Mouse (Mus musculus): ENCODE data around the gene Msi2. TPM values are rescaled to one million over a fixed set of nuclear protein-coding genes. Genes with fewer than 3 reads are reported as not detected.

Gene Msi2
- polyA plus RNA-seq, 1 experiment = 78.5 TPM

DNA sequence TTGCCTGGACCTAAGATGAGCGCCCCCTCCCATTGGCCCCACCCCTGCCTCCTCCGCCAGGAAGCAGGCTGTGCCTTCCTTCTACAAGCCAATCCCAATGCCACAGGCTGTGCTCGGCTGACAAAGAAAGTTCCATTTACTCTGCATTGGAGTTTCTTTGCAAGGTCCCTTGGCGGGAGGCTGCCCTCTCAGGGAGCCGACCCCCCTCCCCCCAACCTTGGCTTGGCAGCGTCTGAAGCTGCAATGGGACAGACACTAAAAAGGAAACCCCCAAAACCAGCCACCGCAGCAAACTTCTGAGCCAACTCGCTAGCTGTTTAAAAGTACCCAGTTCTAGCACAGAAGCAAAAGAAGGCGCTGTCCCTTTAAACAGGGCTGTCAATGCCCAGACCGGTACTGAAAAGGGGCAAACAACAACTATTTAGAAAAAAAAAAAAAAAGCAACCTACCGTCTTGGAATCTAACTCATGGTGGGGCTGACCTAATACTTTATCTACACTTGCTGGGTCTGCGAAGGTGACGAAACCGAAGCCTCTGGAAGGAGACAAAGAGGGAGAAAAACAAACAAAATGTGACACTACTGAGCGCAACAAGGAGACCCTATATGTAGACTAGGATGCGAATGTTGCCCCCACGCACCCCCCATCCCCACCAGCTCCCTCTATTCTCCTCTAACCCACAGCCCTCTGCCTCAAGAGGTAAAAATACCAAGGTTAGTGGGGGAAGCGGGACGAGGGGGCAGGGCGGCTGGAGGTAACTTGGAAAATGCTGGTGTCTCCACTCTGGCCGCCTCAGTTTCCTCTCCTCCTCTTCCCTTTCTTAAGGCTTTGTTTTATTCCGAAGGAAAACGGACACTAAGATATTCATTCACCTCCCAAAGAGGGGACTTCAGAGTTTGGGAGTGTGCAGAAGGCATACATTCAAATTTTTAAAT, 2.0 kb downstream of the Msi2 start:
- peaks cover 15% of the 10 kb centered on the region for H3K4me1 ChIP-seq (ENCODE audit: control insufficient read depth, insufficient read depth, low read length)
- TF ChIP-seq CTCF (IDR thresholded peaks at IDR 0.05; ENCODE audit: insufficient read depth, low read depth, low read length) = no peak
- WGBS = 7% methylated on average over 23 of the region's 23 CpGs
- peak overlapping the region; percentile 58 for H3K4me3 ChIP-seq (ENCODE audit: insufficient read depth, low read depth, low read length)
- peak overlapping the region; percentile 45; the same call in 1 of the 2 replicates for H3K27ac ChIP-seq (ENCODE audit: insufficient read depth, low read depth, low read length)

DNA sequence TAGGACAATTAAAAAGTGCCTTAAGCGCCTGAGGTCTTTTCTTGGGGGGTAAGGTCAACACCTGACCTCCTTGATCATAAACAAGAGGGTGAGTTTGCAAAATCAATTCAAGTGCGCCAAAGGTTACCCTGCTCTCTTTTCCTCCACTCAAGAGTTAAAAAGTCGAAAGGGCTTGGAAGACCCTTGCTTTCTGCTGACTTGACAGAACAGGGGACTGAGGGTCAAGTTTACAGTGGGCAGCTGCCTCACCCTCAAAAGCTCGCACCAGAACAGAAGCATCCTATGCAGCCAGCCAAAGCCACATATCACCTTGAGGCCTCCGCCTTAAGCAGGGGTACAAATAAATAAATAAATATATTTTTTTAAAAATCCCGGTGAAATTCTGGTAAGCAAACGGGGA, 3.0 kb downstream of the Msi2 start:
- H3K27ac ChIP-seq (ENCODE audit: insufficient read depth, low read depth, low read length) = 0 out of 2 replicates have a peak overlapping the region, but pooled peaks have one; percentile 20
- 61% methylated on average over 7 of the region's 7 CpGs for WGBS
- peak overlapping the region; percentile 35 for H3K4me3 ChIP-seq (ENCODE audit: insufficient read depth, low read depth, low read length)
- peaks cover 9% of the 10 kb centered on the region for H3K4me1 ChIP-seq (ENCODE audit: control insufficient read depth, insufficient read depth, low read length)
- no peak for TF ChIP-seq CTCF (IDR thresholded peaks at IDR 0.05; ENCODE audit: insufficient read depth, low read depth, low read length)
- no peak for TF ChIP-seq POLR2A (IDR thresholded peaks at IDR 0.05; ENCODE audit: insufficient read depth, low read depth, low read length)

- TF ChIP-seq POLR2A (IDR thresholded peaks at IDR 0.05; ENCODE audit: insufficient read depth, low read depth, low read length) = no peak
- TF ChIP-seq CTCF (IDR thresholded peaks at IDR 0.05; ENCODE audit: insufficient read depth, low read depth, low read length) = no peak
- WGBS = 63% methylated on average over 7 of the region's 7 CpGs
- no peak overlapping the region for H3K4me3 ChIP-seq (ENCODE audit: insufficient read depth, low read depth, low read length)
- peaks cover 9% of the 10 kb centered on the region for H3K4me1 ChIP-seq (ENCODE audit: control insufficient read depth, insufficient read depth, low read length)
- no peak overlapping the region for H3K27ac ChIP-seq (ENCODE audit: insufficient read depth, low read depth, low read length)
Measured at GRCm38 (mm10) chr11:88714127-88714526, 4.2 kb downstream of the Msi2 start.

GRCm38 (mm10) chr11:88713479-88713878, 4.8 kb downstream of the Msi2 start:
- H3K27ac ChIP-seq (ENCODE audit: insufficient read depth, low read depth, low read length) = no peak overlapping the region
- peaks cover 9% of the 10 kb centered on the region for H3K4me1 ChIP-seq (ENCODE audit: control insufficient read depth, insufficient read depth, low read length)
- WGBS = 46% methylated on average over 9 of the region's 9 CpGs
- H3K4me3 ChIP-seq (ENCODE audit: insufficient read depth, low read depth, low read length) = no peak overlapping the region
- TF ChIP-seq POLR2A (IDR thresholded peaks at IDR 0.05; ENCODE audit: insufficient read depth, low read depth, low read length) = no peak
- TF ChIP-seq CTCF (IDR thresholded peaks at IDR 0.05; ENCODE audit: insufficient read depth, low read depth, low read length) = no peak

DNA sequence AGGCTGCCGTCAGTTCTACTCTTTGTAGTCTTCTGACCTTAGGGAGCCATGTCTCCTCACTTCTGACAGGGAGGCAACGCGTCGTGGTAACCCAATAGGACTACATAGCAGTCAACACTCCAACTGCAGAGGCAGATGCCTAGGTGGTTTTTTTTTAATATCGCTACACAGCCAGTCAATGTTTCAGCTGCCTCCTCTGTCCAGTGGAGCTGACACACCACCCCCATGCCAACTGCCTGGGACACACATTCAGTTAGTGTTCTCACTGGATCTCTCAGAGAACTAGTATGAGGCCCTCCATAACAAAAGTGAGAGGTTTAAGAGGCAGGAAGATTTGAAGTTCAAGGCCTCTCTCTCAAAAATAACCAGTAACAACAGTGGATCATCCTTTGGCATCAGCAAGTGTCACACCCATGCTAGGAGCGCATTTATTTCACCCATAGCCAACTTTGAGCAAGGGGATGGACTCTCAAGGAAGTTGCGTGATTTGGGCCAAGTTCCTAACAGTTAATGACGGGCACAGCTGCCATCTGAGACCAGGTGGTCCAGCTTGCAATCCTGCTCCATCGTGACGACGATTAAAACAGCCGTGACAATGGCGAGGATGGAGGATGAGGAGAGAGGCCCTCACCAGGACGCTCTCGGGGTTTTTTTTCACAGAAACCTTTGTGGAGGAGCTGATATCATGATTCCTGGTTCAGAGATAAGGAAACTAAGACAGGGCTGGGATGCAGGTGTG, 8.3 kb downstream of the Msi2 start:
- no peak for TF ChIP-seq POLR2A (IDR thresholded peaks at IDR 0.05; ENCODE audit: insufficient read depth, low read depth, low read length)
- no peak for TF ChIP-seq CTCF (IDR thresholded peaks at IDR 0.05; ENCODE audit: insufficient read depth, low read depth, low read length)
- H3K27ac ChIP-seq (ENCODE audit: insufficient read depth, low read depth, low read length) = no peak overlapping the region

GRCm38 (mm10) chr11:88707228-88707775, 11.0 kb downstream of the Msi2 start:
- no peak overlapping the region for H3K27ac ChIP-seq (ENCODE audit: insufficient read depth, low read depth, low read length)
- no peak overlapping the region for H3K4me3 ChIP-seq (ENCODE audit: insufficient read depth, low read depth, low read length)
- H3K4me1 ChIP-seq (ENCODE audit: control insufficient read depth, insufficient read depth, low read length) = peaks cover 11% of the 10 kb centered on the region; the same call in 1 of the 2 replicates
- 68% methylated on average over 11 of the region's 11 CpGs for WGBS
- TF ChIP-seq CTCF (IDR thresholded peaks at IDR 0.05; ENCODE audit: insufficient read depth, low read depth, low read length) = no peak
- no peak for TF ChIP-seq POLR2A (IDR thresholded peaks at IDR 0.05; ENCODE audit: insufficient read depth, low read depth, low read length)

More for the DNA sequence above, 8.3 kb downstream of the Msi2 start:
- H3K4me1 ChIP-seq (ENCODE audit: control insufficient read depth, insufficient read depth, low read length) = peaks cover 4% of the 10 kb centered on the region; the same call in 1 of the 2 replicates
- no peak overlapping the region for H3K4me3 ChIP-seq (ENCODE audit: insufficient read depth, low read depth, low read length)
- WGBS = 80% methylated on average over 15 of the region's 15 CpGs

GRCm38 (mm10) chr11:88704688-88705087, 13.6 kb downstream of the Msi2 start:
- H3K4me1 ChIP-seq (ENCODE audit: control insufficient read depth, insufficient read depth, low read length) = peaks cover 11% of the 10 kb centered on the region; the same call in 1 of the 2 replicates
- no peak for TF ChIP-seq POLR2A (IDR thresholded peaks at IDR 0.05; ENCODE audit: insufficient read depth, low read depth, low read length)
- no peak for TF ChIP-seq CTCF (IDR thresholded peaks at IDR 0.05; ENCODE audit: insufficient read depth, low read depth, low read length)
- H3K27ac ChIP-seq (ENCODE audit: insufficient read depth, low read depth, low read length) = no peak overlapping the region
- no peak overlapping the region for H3K4me3 ChIP-seq (ENCODE audit: insufficient read depth, low read depth, low read length)
- 87% methylated on average over 10 of the region's 10 CpGs for WGBS

GRCm38 (mm10) chr11:88703220-88703619, 15.1 kb downstream of the Msi2 start:
- H3K27ac ChIP-seq (ENCODE audit: insufficient read depth, low read depth, low read length) = no peak overlapping the region
- peaks cover 11% of the 10 kb centered on the region; the same call in 1 of the 2 replicates for H3K4me1 ChIP-seq (ENCODE audit: control insufficient read depth, insufficient read depth, low read length)
- TF ChIP-seq POLR2A (IDR thresholded peaks at IDR 0.05; ENCODE audit: insufficient read depth, low read depth, low read length) = no peak
- TF ChIP-seq CTCF (IDR thresholded peaks at IDR 0.05; ENCODE audit: insufficient read depth, low read depth, low read length) = no peak
- WGBS = 67% methylated on average over 4 of the region's 4 CpGs
- H3K4me3 ChIP-seq (ENCODE audit: insufficient read depth, low read depth, low read length) = no peak overlapping the region

All from olfactory bulb, adult 2 months (tissue).